Comparison of ENCODE assay signal across 15 mouse cellular contexts in genomic region chr8:122979865-122980509, GRCm38 (mm10).
DNase-seq lines count a peak whose midpoint lies in the region; ATAC-seq and TF ChIP-seq lines count a peak whose summit lies in the region.
"Had no signal": no experiment of that assay in that cellular context is flagged by ENCODE, and none has a peak within 500 bp of the region (broad histone marks: within the 10 kb centered on the region; RNA-seq: fewer than 3 reads in every experiment).

No protein-coding gene starts in this region.

- ATAC-seq in lung, postnatal 0 days = peak; percentile 32; the same call in 1 of the 2 replicates
- ATAC-seq in embryonic facial prominence, embryonic 13.5 days (ENCODE audit: insufficient number of reproducible peaks, insufficient read depth, low FRiP score, low TSS enrichment, low read depth) = no peak
- peak; percentile 66; the same call in 1 of the 2 replicates for ATAC-seq in monocyte, adult 5-6 weeks (replicated peaks; ENCODE audit: insufficient number of reproducible peaks, low FRiP score, low TSS enrichment, poor library complexity, severe bottlenecking)
- ATAC-seq: midbrain, embryonic 16.5 days had no signal

- DNase-seq in lung, postnatal 0 days (ENCODE audit: low spot score) = no peak
- no peak for DNase-seq in lung, postnatal 4 days
- DNase-seq in MEL (ENCODE audit: low read depth, low spot score) = peak; percentile 27
- DNase-seq in forebrain, embryonic 10.5 days (ENCODE audit: extremely low spot score, low spot score) = no peak
- no peak for DNase-seq in cerebellum, adult 11 months
- DNase-seq: cerebellum, adult 8-10 months; gastrocnemius, postnatal 10 days; heart, postnatal 10 days; kidney, postnatal 14 days; right cerebral cortex, postnatal 4 days had no signal

- TF ChIP-seq POLR2A in MEL (IDR thresholded peaks at IDR 0.05; ENCODE audit: control insufficient read depth in 1 of 2, insufficient read depth in 1 of 2, low read depth in 1 of 2, low read length in 2 of 2, poor library complexity in 1 of 2) = no peak

- H3K79me2 ChIP-seq in MEL (ENCODE audit: control insufficient read depth, insufficient read depth, low read length, poor library complexity) = peaks cover 79% of the 10 kb centered on the region

- no peak overlapping the region for H3K9ac ChIP-seq in lung, postnatal 0 days (replicated peaks; ENCODE audit: low read depth)
- no peak overlapping the region for H3K9ac ChIP-seq in MEL (ENCODE audit: control insufficient read depth, low read depth, low read length, poor library complexity, severe bottlenecking)
- no peak overlapping the region for H3K9ac ChIP-seq in embryonic facial prominence, embryonic 13.5 days
- H3K9ac ChIP-seq: forebrain, embryonic 12.5 days; lung, embryonic 15.5 days had no signal

- no peaks in the 10 kb centered on the region for H3K36me3 ChIP-seq in lung, postnatal 0 days (ENCODE audit: insufficient read depth, low read length)
- H3K36me3 ChIP-seq in MEL (ENCODE audit: control insufficient read depth in 1 of 2, insufficient read depth in 2 of 2, low read length in 2 of 2) = peaks cover 0 to 39% of the 10 kb centered on the region in 2 experiments; a peak in 3 of 4 replicates
- no peaks in the 10 kb centered on the region for H3K36me3 ChIP-seq in embryonic facial prominence, embryonic 13.5 days
- H3K36me3 ChIP-seq in forebrain, embryonic 10.5 days (replicated peaks) = peaks cover 7% of the 10 kb centered on the region; the same call in 1 of the 2 replicates
- H3K36me3 ChIP-seq: forebrain, embryonic 12.5 days; lung, embryonic 15.5 days had no signal

- peaks cover 5% of the 10 kb centered on the region; the same call in 1 of the 2 replicates for H3K4me1 ChIP-seq in lung, postnatal 0 days (ENCODE audit: insufficient read depth, low read depth, low read length)
- H3K4me1 ChIP-seq in MEL (ENCODE audit: control insufficient read depth in 1 of 2, insufficient read depth in 2 of 2, low read length in 2 of 2) = peaks cover 20% of the 10 kb centered on the region in 2 experiments
- peaks cover 17% of the 10 kb centered on the region for H3K4me1 ChIP-seq in embryonic facial prominence, embryonic 13.5 days
- H3K4me1 ChIP-seq in forebrain, embryonic 10.5 days = no peaks in the 10 kb centered on the region

- no peak for TF ChIP-seq RAD21 in MEL (IDR thresholded peaks at IDR 0.05; ENCODE audit: low read depth, low read length)

- H3K27me3 ChIP-seq in lung, postnatal 0 days (replicated peaks; ENCODE audit: insufficient read depth, low read length) = no peaks in the 10 kb centered on the region
- H3K27me3 ChIP-seq in MEL (ENCODE audit: control insufficient read depth in 1 of 2, insufficient read depth in 2 of 2, low read length in 2 of 2) = no peaks in the 10 kb centered on the region
- H3K27me3 ChIP-seq in embryonic facial prominence, embryonic 13.5 days = no peaks in the 10 kb centered on the region
- no peaks in the 10 kb centered on the region for H3K27me3 ChIP-seq in forebrain, embryonic 10.5 days (ENCODE audit: poor library complexity, severe bottlenecking)
- H3K27me3 ChIP-seq: forebrain, embryonic 12.5 days; lung, embryonic 15.5 days had no signal

- no peaks in the 10 kb centered on the region for H3K9me3 ChIP-seq in lung, postnatal 0 days (ENCODE audit: low read length)
- H3K9me3 ChIP-seq in MEL (replicated peaks; ENCODE audit: insufficient read depth, low read length) = no peaks in the 10 kb centered on the region
- H3K9me3 ChIP-seq in embryonic facial prominence, embryonic 13.5 days = no peaks in the 10 kb centered on the region
- no peaks in the 10 kb centered on the region for H3K9me3 ChIP-seq in forebrain, embryonic 10.5 days
- H3K9me3 ChIP-seq: forebrain, embryonic 12.5 days; lung, embryonic 15.5 days had no signal

- 38% methylated on average over 10 of the region's 10 CpGs for WGBS in lung, postnatal 0 days
- 75% methylated on average over 10 of the region's 10 CpGs for WGBS in embryonic facial prominence, embryonic 13.5 days
- 90% methylated on average over 10 of the region's 10 CpGs for WGBS in forebrain, embryonic 10.5 days

- no peak overlapping the region for H3K4me2 ChIP-seq in lung, postnatal 0 days (replicated peaks; ENCODE audit: low read depth, low read length)
- H3K4me2 ChIP-seq in embryonic facial prominence, embryonic 13.5 days = no peak overlapping the region
- H3K4me2 ChIP-seq: forebrain, embryonic 12.5 days; lung, embryonic 15.5 days had no signal

- no peak overlapping the region for H3K4me3 ChIP-seq in lung, postnatal 0 days (ENCODE audit: low read depth, low read length)
- H3K4me3 ChIP-seq in MEL (ENCODE audit: control insufficient read depth in 1 of 2, insufficient read depth in 1 of 2, low read depth in 2 of 2, low read length in 2 of 2) = no peak overlapping the region
- no peak overlapping the region for H3K4me3 ChIP-seq in embryonic facial prominence, embryonic 13.5 days
- H3K4me3 ChIP-seq in forebrain, embryonic 10.5 days = no peak overlapping the region
- H3K4me3 ChIP-seq: forebrain, embryonic 12.5 days; lung, embryonic 15.5 days had no signal

- peak overlapping the region; percentile 6; the same call in 1 of the 2 replicates for H3K27ac ChIP-seq in lung, postnatal 0 days (ENCODE audit: low read length)
- H3K27ac ChIP-seq in MEL (ENCODE audit: control insufficient read depth, low read depth, low read length) = no peak overlapping the region
- H3K27ac ChIP-seq in embryonic facial prominence, embryonic 13.5 days = peak overlapping the region; percentile 9; the same call in 1 of the 2 replicates
- no peak overlapping the region for H3K27ac ChIP-seq in forebrain, embryonic 10.5 days
- H3K27ac ChIP-seq: forebrain, embryonic 12.5 days; lung, embryonic 15.5 days had no signal

- no peak for TF ChIP-seq EP300 in lung, postnatal 0 days (IDR thresholded peaks at IDR 0.05)
- TF ChIP-seq EP300 in MEL (IDR thresholded peaks at IDR 0.05; ENCODE audit: low read depth in 1 of 2, low read length in 2 of 2) = no peak

- TF ChIP-seq CTCF in lung, postnatal 0 days (IDR thresholded peaks at IDR 0.05) = no peak
- TF ChIP-seq CTCF in MEL (IDR thresholded peaks at IDR 0.05 in 2 of 3, conservative IDR thresholded peaks at IDR 0.05 in 1 of 3; ENCODE audit: control insufficient read depth in 1 of 3, insufficient read depth in 1 of 3, low read depth in 2 of 3, low read length in 3 of 3, poor library complexity in 1 of 3, severe bottlenecking in 1 of 3) = no peak

TF ChIP-seq in MEL, 35 proteins besides CTCF, POLR2A, EP300 and RAD21:
- TF ChIP-seq NRF1 (IDR thresholded peaks at IDR 0.05; ENCODE audit: insufficient read depth, low read depth, low read length, poor library complexity, severe bottlenecking) (no peak), MEF2A (IDR thresholded peaks at IDR 0.05; ENCODE audit: extremely low read depth, insufficient replicate concordance, low read depth, low read length, poor library complexity, severe bottlenecking) (no peak), MYB (IDR thresholded peaks at IDR 0.05; ENCODE audit: low read depth, low read length) (no peak), USF2 (IDR thresholded peaks at IDR 0.05; ENCODE audit: borderline replicate concordance in 1 of 2, insufficient read depth in 1 of 2, low read depth in 1 of 2, low read length in 2 of 2) (no peak)

Comparison
In these comparisons a context has a peak if more than half of its experiments do, and no peak if none do; other contexts are left out.
1. H3K27ac ChIP-seq: peak in lung, postnatal 0 days (single experiment) and embryonic facial prominence, embryonic 13.5 days (single experiment); none in MEL (single experiment) and forebrain, embryonic 10.5 days (single experiment).